Mouse (Mus musculus): ENCODE data around the gene Fbxo46.

DNA sequence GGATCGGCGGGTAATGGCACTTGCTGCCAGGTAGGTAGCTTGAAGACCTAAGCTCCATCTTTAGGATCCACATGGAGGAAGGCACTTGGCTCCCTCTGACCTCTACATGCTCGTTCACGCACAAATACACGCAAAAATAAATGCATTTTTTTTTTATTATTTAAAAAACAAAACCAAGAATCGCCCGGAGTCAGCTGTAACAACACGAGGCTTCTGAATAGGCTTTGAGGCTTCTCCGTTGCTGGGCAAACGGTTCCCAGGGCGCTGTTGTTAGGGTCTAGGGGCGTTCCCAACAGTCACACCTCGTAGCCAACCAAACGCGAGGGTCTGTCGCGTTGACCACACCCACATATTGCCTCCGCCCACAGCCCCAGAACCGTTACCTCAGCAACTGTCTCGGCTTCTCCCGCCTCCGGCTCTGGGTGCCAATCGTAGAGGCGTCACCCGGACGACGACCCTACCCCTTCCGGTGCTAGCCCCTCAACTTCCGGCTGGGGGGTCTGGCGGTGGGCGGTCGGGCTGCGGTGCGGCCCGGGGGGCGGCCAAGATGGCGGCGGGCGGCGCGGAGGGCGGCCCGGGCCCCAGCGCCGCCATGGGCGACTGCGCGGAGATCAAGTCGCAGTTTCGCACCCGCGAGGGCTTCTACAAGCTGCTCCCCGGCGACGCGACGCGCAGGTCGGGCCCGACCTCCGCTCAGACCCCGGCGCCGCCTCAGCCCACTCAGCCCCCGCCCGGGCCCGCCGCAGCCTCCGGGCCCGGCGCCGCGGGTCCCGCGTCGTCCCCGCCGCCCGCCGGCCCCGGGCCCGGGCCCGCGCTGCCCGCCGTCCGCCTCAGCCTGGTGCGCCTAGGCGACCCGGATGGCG, 43.7 kb upstream of the Fbxo46 start, which contains the start of gene Dmwd:
- TF ChIP-seq POLR2A (IDR thresholded peaks at IDR 0.05; ENCODE audit: low read depth, low read length) (peak; percentile 46; the same call in 1 of the 2 replicates), CTCF (IDR thresholded peaks at IDR 0.05; ENCODE audit: borderline replicate concordance, insufficient read depth, low read length) (no peak)

All from embryonic fibroblast, embryonic 13.5 days (primary cell).